Mouse (Mus musculus): ENCODE data around the gene Vti1a. TPM values are rescaled to one million over a fixed set of nuclear protein-coding genes. Genes with fewer than 3 reads are reported as not detected.

Gene Vti1a
- total RNA-seq, 2 experiments from 2014 or later, result 63.9 to 67.3 TPM

- no peak for DNase-seq (ENCODE audit: low spot score in 2 of 2)
- intact Hi-C loops (cut with DNase I), result no loop called here
Measured at GRCm38 (mm10) chr19:55423065-55423716, 107.1 kb downstream of the Vti1a start.

GRCm38 (mm10) chr19:55423952-55424351, 107.9 kb downstream of the Vti1a start:
- DNase-seq (ENCODE audit: low spot score in 2 of 2), result peak; percentile 75 to 77
- intact Hi-C loops (cut with DNase I), result no loop called here

GRCm38 (mm10) chr19:55424507-55424906, 108.4 kb downstream of the Vti1a start:
- intact Hi-C loops (cut with DNase I), result no loop called here
- no peak for DNase-seq (ENCODE audit: low spot score in 2 of 2)

- no peak for DNase-seq (ENCODE audit: low spot score in 2 of 2)
- intact Hi-C loops (cut with DNase I), result no loop called here
Measured at GRCm38 (mm10) chr19:55440306-55440705, 124.2 kb downstream of the Vti1a start.

- intact Hi-C loops (cut with DNase I), result no loop called here
- no peak for DNase-seq (ENCODE audit: low spot score in 2 of 2)
Measured at GRCm38 (mm10) chr19:55443618-55444017, 127.5 kb downstream of the Vti1a start.

GRCm38 (mm10) chr19:55449084-55449483, 133.0 kb downstream of the Vti1a start:
- DNase-seq (ENCODE audit: low spot score in 2 of 2), result no peak
- intact Hi-C loops (cut with DNase I), result no loop called here

GRCm38 (mm10) chr19:55449506-55449905, 133.4 kb downstream of the Vti1a start:
- no peak for DNase-seq (ENCODE audit: low spot score in 2 of 2)
- intact Hi-C loops (cut with DNase I), result no loop called here

GRCm38 (mm10) chr19:55456325-55457091, 140.4 kb downstream of the Vti1a start:
- intact Hi-C loops (cut with DNase I), result no loop called here
- no peak for DNase-seq (ENCODE audit: low spot score in 2 of 2)

- DNase-seq (ENCODE audit: low spot score in 2 of 2), result no peak
- intact Hi-C loops (cut with DNase I), result no loop called here
Measured at GRCm38 (mm10) chr19:55461963-55462362, 145.9 kb downstream of the Vti1a start.

GRCm38 (mm10) chr19:55463670-55464069, 147.6 kb downstream of the Vti1a start:
- DNase-seq (ENCODE audit: low spot score in 2 of 2), result no peak
- intact Hi-C loops (cut with DNase I), result no loop called here

- no peak for DNase-seq (ENCODE audit: low spot score in 2 of 2)
- intact Hi-C loops (cut with DNase I), result no loop called here
Measured at GRCm38 (mm10) chr19:55469301-55470051, 153.4 kb downstream of the Vti1a start.

- DNase-seq (ENCODE audit: low spot score in 2 of 2), result no peak
- intact Hi-C loops (cut with DNase I), result no loop called here
Measured at GRCm38 (mm10) chr19:55472582-55472981, 156.5 kb downstream of the Vti1a start.

- no peak for DNase-seq (ENCODE audit: low spot score in 2 of 2)
- intact Hi-C loops (cut with DNase I), result no loop called here
Measured at GRCm38 (mm10) chr19:55474225-55474624, 158.1 kb downstream of the Vti1a start.

GRCm38 (mm10) chr19:55480526-55480925, 164.4 kb downstream of the Vti1a start:
- DNase-seq (ENCODE audit: low spot score in 2 of 2), result no peak
- intact Hi-C loops (cut with DNase I), result no loop called here

GRCm38 (mm10) chr19:55481308-55481707, 165.2 kb downstream of the Vti1a start:
- intact Hi-C loops (cut with DNase I), result no loop called here
- no peak for DNase-seq (ENCODE audit: low spot score in 2 of 2)

GRCm38 (mm10) chr19:55483526-55483925, 167.4 kb downstream of the Vti1a start:
- DNase-seq (ENCODE audit: low spot score in 2 of 2), result no peak
- intact Hi-C loops (cut with DNase I), result no loop called here

GRCm38 (mm10) chr19:55484559-55484958, 168.5 kb downstream of the Vti1a start:
- DNase-seq (ENCODE audit: low spot score in 2 of 2), result no peak
- intact Hi-C loops (cut with DNase I), result no loop called here

GRCm38 (mm10) chr19:55486473-55486872, 170.4 kb downstream of the Vti1a start:
- intact Hi-C loops (cut with DNase I), result no loop called here
- no peak for DNase-seq (ENCODE audit: low spot score in 2 of 2)

- intact Hi-C loops (cut with DNase I), result no loop called here
- DNase-seq (ENCODE audit: low spot score in 2 of 2), result no peak
Measured at GRCm38 (mm10) chr19:55491126-55492076, 175.3 kb downstream of the Vti1a start.
